Mouse (Mus musculus): ENCODE data around the gene Ttc28.

DNA sequence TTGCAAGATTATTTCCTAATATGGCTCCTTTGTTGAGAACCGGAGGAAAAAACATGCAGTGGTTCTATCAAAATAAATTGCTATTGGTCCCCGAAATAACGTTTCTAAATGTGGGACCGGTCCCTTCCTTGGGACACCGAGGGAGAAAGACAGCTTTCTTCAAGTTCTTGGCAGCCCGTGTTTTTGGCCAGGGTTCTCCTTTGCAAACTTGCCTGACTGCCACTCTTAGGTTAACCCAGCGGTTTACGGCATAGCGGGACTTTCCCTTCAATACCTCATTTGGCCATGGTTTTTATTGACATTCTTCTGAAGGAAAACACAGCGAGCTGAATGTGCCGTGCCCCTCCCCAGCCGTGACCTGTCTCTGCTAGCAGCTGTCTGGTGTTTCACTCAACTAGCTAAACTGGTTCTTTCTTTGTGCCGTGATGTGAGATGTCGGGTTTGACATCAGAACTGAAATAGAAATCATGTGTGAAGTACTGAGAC lies 100.3 kb downstream of the Ttc28 start:
- TF ChIP-seq CTCF (IDR thresholded peaks at IDR 0.05) (no peak), EP300 (IDR thresholded peaks at IDR 0.05) (peak; percentile 65)

Data from lung, postnatal 0 days (tissue).